Mouse (Mus musculus) megakaryocyte, embryonic 14.5 days (primary cell): Measurements from ENCODE around the gene Adk.

Experiments used
- FLI1 ChIP-seq: IDR thresholded peaks from 2 replicates; pipeline ENCODE4 v1.6.1; 2012; ENCODE audit warnings: low read length, inconsistent platforms, mixed read lengths
- GATA1 ChIP-seq: IDR thresholded peaks from 3 replicates; pipeline ENCODE4 v1.6.1; 2012; ENCODE audit warnings: mixed read lengths, low read length, inconsistent platforms, borderline replicate concordance

DNA sequence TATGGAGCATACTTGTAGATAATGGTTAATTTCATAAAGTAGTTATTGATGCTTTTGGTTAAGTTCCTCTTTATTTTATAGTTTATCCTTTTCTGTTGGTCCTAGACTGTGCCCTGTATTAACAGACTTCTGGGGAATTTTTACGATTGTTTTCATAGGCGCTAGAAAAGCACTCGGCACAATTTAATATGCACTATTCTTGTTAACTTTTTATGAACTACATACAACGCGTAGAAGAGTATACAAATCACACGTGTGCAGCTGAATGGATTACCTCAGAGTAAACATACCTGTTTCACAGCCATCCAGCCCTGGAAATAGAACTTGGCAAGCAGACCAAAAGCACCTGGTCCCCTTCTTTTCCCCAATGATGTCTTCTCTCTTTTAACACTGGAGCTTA, 99.7 kb downstream of the Adk start:
- TF ChIP-seq GATA1 (no peak), FLI1 (no peak)
